Mouse (Mus musculus) liver, embryonic 12.5 days (tissue): ENCODE results near the gene Rab28. TPM values are rescaled to one million over a fixed set of nuclear protein-coding genes. Genes with fewer than 3 reads are reported as not detected.

Experiments
- ATAC-seq: fragments of 200-750 bp; cut with Nextera tagmentation; 2 replicates; pipeline ENCODE4 v1.8.0; 2017; ENCODE audit warnings: moderate number of reproducible peaks, mild to moderate bottlenecking, moderate library complexity
- H3K27ac ChIP-seq: fragments of 300-500 bp; sonication (generic); 2 replicates; pipeline ENCODE4 v1.5.1; 2016; ENCODE audit warnings: mild to moderate bottlenecking
- H3K27me3 ChIP-seq: fragments of 300-500 bp; sonication (generic); replicated peaks from 2 replicates; pipeline ENCODE4 v1.6.1; 2016; ENCODE audit warnings: mild to moderate bottlenecking, moderate library complexity
- H3K36me3 ChIP-seq: fragments of 300-500 bp; sonication (generic); 2 replicates; pipeline ENCODE4 v1.6.1; 2016; ENCODE audit warnings: mild to moderate bottlenecking, moderate library complexity
- H3K4me1 ChIP-seq: fragments of 300-500 bp; sonication (generic); 2 replicates; pipeline ENCODE4 v1.6.1; 2016
- H3K4me2 ChIP-seq: fragments of 300-500 bp; sonication (generic); 2 replicates; pipeline ENCODE4 v1.6.1; 2016; ENCODE audit warnings: mild to moderate bottlenecking, moderate library complexity
- H3K4me3 ChIP-seq: fragments of 300-500 bp; sonication (generic); 2 replicates; pipeline ENCODE4 v1.5.1; 2016; ENCODE audit warnings: mild to moderate bottlenecking, moderate library complexity
- H3K9ac ChIP-seq: fragments of 300-500 bp; sonication (generic); 2 replicates; pipeline ENCODE4 v1.6.1; 2016; ENCODE audit warnings: mild to moderate bottlenecking, moderate library complexity
- H3K9me3 ChIP-seq: fragments of 300-500 bp; sonication (generic); replicated peaks from 2 replicates; pipeline ENCODE4 v1.6.1; 2016; ENCODE audit warnings: mild to moderate bottlenecking, moderate library complexity
- WGBS: fragments of 180-500 bp; shearing (Covaris S2); methylation state at CpG from one replicate; pipeline ENCODE4 v1.1.7; 2016; ENCODE audit not compliant: insufficient replicate concordance; 5-methylcytosine and 5-hydroxymethylcytosine counted together
- polyA plus RNA-seq: library from polyadenylated mRNA; unstranded; fragments of >200 nt; fragmentation: Nextera tagmentation; extraction: Ambion mirVana; gene quantifications from 2 replicates; pipeline ENCODE4 v1.2.1, GENCODE M21; 2016

Rab28 gene
- polyA plus RNA-seq, 1 experiment from 2014 or later, result 30.2 TPM

GRCm38 (mm10) chr5:41618966-41619365 lies 89.0 kb downstream of the Rab28 start:
- no peak overlapping the region for H3K4me3 ChIP-seq
- WGBS, result 32% methylated on average over 1 of the region's 1 CpGs
- no peak for ATAC-seq

GRCm38 (mm10) chr5:41610447-41611030 lies 97.4 kb downstream of the Rab28 start:
- WGBS, result 42% methylated on average over 5 of the region's 5 CpGs
- no peak for ATAC-seq

More at GRCm38 (mm10) chr5:41618966-41619365, 89.0 kb downstream of the Rab28 start:
- no peaks in the 10 kb centered on the region for H3K9me3 ChIP-seq
- H3K4me1 ChIP-seq, result no peaks in the 10 kb centered on the region
- no peak overlapping the region for H3K9ac ChIP-seq
- no peak overlapping the region for H3K4me2 ChIP-seq
- H3K36me3 ChIP-seq, result no peaks in the 10 kb centered on the region
- no peak overlapping the region for H3K27ac ChIP-seq
- no peaks in the 10 kb centered on the region for H3K27me3 ChIP-seq

GRCm38 (mm10) chr5:41596242-41597117 lies 111.5 kb downstream of the Rab28 start:
- Histone ChIP-seq H3K27me3 (no peaks in the 10 kb centered on the region), H3K27ac (no peak overlapping the region), H3K9me3 (no peaks in the 10 kb centered on the region), H3K4me1 (no peaks in the 10 kb centered on the region), H3K4me2 (no peak overlapping the region), H3K36me3 (no peaks in the 10 kb centered on the region), H3K4me3 (no peak overlapping the region), H3K9ac (no peak overlapping the region)
- WGBS, result 76% methylated on average over 3 of the region's 3 CpGs
- no peak for ATAC-seq

More at GRCm38 (mm10) chr5:41610447-41611030, 97.4 kb downstream of the Rab28 start:
- H3K4me2 ChIP-seq, result no peak overlapping the region
- H3K4me1 ChIP-seq, result no peaks in the 10 kb centered on the region
- H3K36me3 ChIP-seq, result no peaks in the 10 kb centered on the region
- no peak overlapping the region for H3K4me3 ChIP-seq
- H3K27ac ChIP-seq, result no peak overlapping the region
- no peaks in the 10 kb centered on the region for H3K27me3 ChIP-seq
- no peak overlapping the region for H3K9ac ChIP-seq
- no peaks in the 10 kb centered on the region for H3K9me3 ChIP-seq

GRCm38 (mm10) chr5:41595199-41595598 lies 112.8 kb downstream of the Rab28 start:
- H3K27ac ChIP-seq, result no peak overlapping the region
- 45% methylated on average over 3 of the region's 3 CpGs for WGBS
- H3K4me1 ChIP-seq, result no peaks in the 10 kb centered on the region
- no peak for ATAC-seq
- H3K9ac ChIP-seq, result no peak overlapping the region
- no peak overlapping the region for H3K4me3 ChIP-seq
- no peaks in the 10 kb centered on the region for H3K36me3 ChIP-seq
- no peaks in the 10 kb centered on the region for H3K27me3 ChIP-seq
- no peak overlapping the region for H3K4me2 ChIP-seq
- no peaks in the 10 kb centered on the region for H3K9me3 ChIP-seq

- no peaks in the 10 kb centered on the region for H3K36me3 ChIP-seq
- H3K4me1 ChIP-seq, result no peaks in the 10 kb centered on the region
- H3K9me3 ChIP-seq, result no peaks in the 10 kb centered on the region; the same call in 1 of the 2 replicates
- ATAC-seq, result no peak
- 64% methylated on average over 2 of the region's 2 CpGs for WGBS
- H3K4me2 ChIP-seq, result no peak overlapping the region
- no peaks in the 10 kb centered on the region for H3K27me3 ChIP-seq
- no peak overlapping the region for H3K4me3 ChIP-seq
- H3K27ac ChIP-seq, result no peak overlapping the region
- H3K9ac ChIP-seq, result no peak overlapping the region
Measured at GRCm38 (mm10) chr5:41578051-41578450, 129.9 kb downstream of the Rab28 start.

Other genes with a start within 250 kb of the Rab28 start
- gene Nkx3-2, start 56.3 kb upstream of the Rab28 start, polyA plus RNA-seq, result 0.07 and 0.43 TPM in 2 replicates
- gene Bod1l, start 136.2 kb upstream of the Rab28 start, polyA plus RNA-seq, result 15.6 and 16.5 TPM in 2 replicates